Mouse (Mus musculus): Measurements from ENCODE around the gene Trappc12. TPM values are rescaled to one million over a fixed set of nuclear protein-coding genes. Genes with fewer than 3 reads are reported as not detected.
"Not testable (repeated sequence)": the region's sequence is repeated elsewhere in the genome, so short reads cannot be mapped to it uniquely, and the experiment has no call there.

Trappc12 gene
- polyA plus RNA-seq, 1 experiment, result 20.6 TPM

GRCm38 (mm10) chr12:28735293-28735692 is 15.0 kb downstream of the Trappc12 start:
- no peak for TF ChIP-seq POLR2A (IDR thresholded peaks at IDR 0.05; ENCODE audit: low read depth, low read length)
- TF ChIP-seq CTCF (IDR thresholded peaks at IDR 0.05; ENCODE audit: borderline replicate concordance, insufficient read depth, low read length), result no peak
- H3K4me1 ChIP-seq (ENCODE audit: control insufficient read depth, insufficient read depth, low read length), result no peaks in the 10 kb centered on the region

DNA sequence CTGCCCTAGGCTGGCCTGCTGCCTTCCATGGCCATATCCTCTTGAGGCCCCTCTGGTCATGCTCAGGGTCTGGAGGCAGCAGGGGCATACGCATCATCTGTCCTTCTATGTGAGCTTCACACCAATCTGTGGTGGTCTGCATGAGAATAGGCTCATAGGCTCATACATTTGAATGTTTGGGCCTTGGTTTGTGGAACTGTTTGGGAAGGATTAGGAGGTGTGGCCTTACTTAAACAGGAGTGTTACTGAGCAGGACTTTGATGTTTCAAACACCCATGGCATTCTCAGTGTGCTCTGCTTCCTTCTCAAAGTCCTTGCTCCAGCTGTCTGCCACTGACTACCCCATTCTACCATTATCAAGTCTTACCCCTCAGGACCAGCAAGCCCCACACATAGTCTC is 16.0 kb downstream of the Trappc12 start:
- H3K4me3 ChIP-seq (ENCODE audit: insufficient read depth, low read length), result no peak overlapping the region
- TF ChIP-seq POLR2A (IDR thresholded peaks at IDR 0.05; ENCODE audit: low read depth, low read length), result no peak
- no peak for TF ChIP-seq CTCF (IDR thresholded peaks at IDR 0.05; ENCODE audit: borderline replicate concordance, insufficient read depth, low read length)
- no peaks in the 10 kb centered on the region for H3K4me1 ChIP-seq (ENCODE audit: control insufficient read depth, insufficient read depth, low read length)
- no peak overlapping the region for H3K27ac ChIP-seq (ENCODE audit: insufficient read depth, low read length)

More at GRCm38 (mm10) chr12:28735293-28735692, 15.0 kb downstream of the Trappc12 start:
- Histone ChIP-seq H3K4me3 (ENCODE audit: insufficient read depth, low read length) (no peak overlapping the region), H3K27ac (ENCODE audit: insufficient read depth, low read length) (no peak overlapping the region)

DNA sequence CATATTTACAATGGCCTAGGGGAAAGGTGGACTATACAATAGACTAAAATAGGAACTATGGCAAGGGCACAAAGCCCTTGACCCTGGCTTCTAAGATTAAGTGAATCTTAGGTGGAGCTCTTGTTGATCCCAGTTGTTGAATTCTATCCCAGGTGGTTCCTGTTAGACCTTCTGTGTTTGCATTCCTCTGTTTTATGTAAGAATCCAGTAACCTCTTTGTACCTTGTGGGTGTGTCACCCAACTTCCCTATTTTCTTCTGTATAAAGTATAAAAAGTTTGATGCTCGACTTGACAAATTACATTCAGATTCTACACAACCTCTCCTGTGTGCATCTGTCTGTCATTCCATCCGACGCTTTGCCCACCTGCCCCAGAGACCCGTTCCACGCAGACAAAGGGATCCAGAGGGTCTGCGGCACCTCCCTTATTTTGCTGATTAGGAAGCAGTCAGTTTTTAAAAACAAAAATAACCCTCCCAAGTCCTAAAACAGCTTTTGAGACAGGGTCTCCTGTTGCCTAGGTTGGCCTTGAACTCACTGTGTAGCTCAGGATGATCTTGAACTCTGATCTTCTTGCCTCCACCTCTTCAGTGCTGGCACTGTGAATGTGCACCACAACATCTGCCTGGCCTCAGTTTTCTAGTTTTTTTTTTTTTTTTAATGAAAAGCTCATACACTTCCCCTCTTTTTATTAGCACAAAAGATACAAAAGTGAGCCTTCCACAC is 16.6 kb downstream of the Trappc12 start:
- H3K4me3 ChIP-seq (ENCODE audit: insufficient read depth, low read length); H3K4me1 ChIP-seq (ENCODE audit: control insufficient read depth, insufficient read depth, low read length); H3K27ac ChIP-seq (ENCODE audit: insufficient read depth, low read length): not testable (repeated sequence)

DNA sequence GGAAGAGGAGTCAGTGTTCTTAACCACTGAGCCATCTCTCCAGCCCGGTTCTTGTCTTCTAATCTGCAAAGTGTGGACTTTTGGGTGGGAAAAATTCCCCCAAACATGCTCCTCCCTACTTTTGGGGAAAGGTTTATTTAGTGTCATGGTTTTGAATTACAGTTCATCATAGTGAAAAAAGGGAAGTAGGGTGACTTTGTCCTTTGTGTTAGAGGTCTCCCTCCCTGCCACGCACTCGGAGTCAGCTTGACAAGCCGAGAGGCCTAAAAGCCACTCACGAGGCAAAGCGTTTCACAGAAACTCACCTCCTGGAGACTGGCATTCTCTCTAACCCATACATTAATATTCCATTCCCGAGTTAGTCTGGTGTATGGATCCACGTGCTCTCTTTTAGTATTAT is 17.6 kb downstream of the Trappc12 start:
- Histone ChIP-seq H3K27ac (ENCODE audit: insufficient read depth, low read length) (no peak overlapping the region), H3K4me3 (ENCODE audit: insufficient read depth, low read length) (no peak overlapping the region), H3K4me1 (ENCODE audit: control insufficient read depth, insufficient read depth, low read length) (no peaks in the 10 kb centered on the region)
- no peak for TF ChIP-seq POLR2A (IDR thresholded peaks at IDR 0.05; ENCODE audit: low read depth, low read length)
- no peak for TF ChIP-seq CTCF (IDR thresholded peaks at IDR 0.05; ENCODE audit: borderline replicate concordance, insufficient read depth, low read length)

DNA sequence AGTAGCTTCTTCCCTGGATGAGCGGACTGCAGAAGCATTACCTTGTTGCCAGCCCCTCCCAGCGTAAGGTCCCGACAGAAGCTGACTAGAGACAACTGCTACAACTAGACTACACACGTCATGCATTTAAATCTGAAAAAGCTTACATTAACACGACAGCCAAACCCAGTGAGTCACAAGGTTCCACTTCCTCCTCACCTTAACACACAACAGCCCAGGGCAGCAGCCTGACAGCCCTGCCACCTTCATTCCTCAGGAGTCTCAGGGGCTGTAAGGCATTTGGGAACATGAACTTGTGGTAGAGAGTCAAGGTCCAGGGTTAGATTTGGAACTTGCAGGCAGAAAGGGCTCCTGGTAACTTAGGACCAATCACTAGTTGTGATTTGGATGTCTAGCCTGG is 23.2 kb downstream of the Trappc12 start:
- no peaks in the 10 kb centered on the region for H3K4me1 ChIP-seq (ENCODE audit: control insufficient read depth, insufficient read depth, low read length)
- H3K4me3 ChIP-seq (ENCODE audit: insufficient read depth, low read length), result no peak overlapping the region
- H3K27ac ChIP-seq (ENCODE audit: insufficient read depth, low read length), result no peak overlapping the region
- TF ChIP-seq CTCF (IDR thresholded peaks at IDR 0.05; ENCODE audit: borderline replicate concordance, insufficient read depth, low read length) (no peak), POLR2A (IDR thresholded peaks at IDR 0.05; ENCODE audit: low read depth, low read length) (no peak)

- Histone ChIP-seq H3K4me3 (ENCODE audit: insufficient read depth, low read length) (no peak overlapping the region), H3K27ac (ENCODE audit: insufficient read depth, low read length) (no peak overlapping the region), H3K4me1 (ENCODE audit: control insufficient read depth, insufficient read depth, low read length) (no peaks in the 10 kb centered on the region)
- no peak for TF ChIP-seq POLR2A (IDR thresholded peaks at IDR 0.05; ENCODE audit: low read depth, low read length)
- TF ChIP-seq CTCF (IDR thresholded peaks at IDR 0.05; ENCODE audit: borderline replicate concordance, insufficient read depth, low read length), result no peak
These were observed 24.1 kb downstream of the Trappc12 start for GRCm38 (mm10) chr12:28726204-28726603.

GRCm38 (mm10) chr12:28724366-28724765 is 25.9 kb downstream of the Trappc12 start:
- H3K4me3 ChIP-seq (ENCODE audit: insufficient read depth, low read length), result no peak overlapping the region
- TF ChIP-seq POLR2A (IDR thresholded peaks at IDR 0.05; ENCODE audit: low read depth, low read length) (no peak), CTCF (IDR thresholded peaks at IDR 0.05; ENCODE audit: borderline replicate concordance, insufficient read depth, low read length) (no peak)
- no peaks in the 10 kb centered on the region for H3K4me1 ChIP-seq (ENCODE audit: control insufficient read depth, insufficient read depth, low read length)
- H3K27ac ChIP-seq (ENCODE audit: insufficient read depth, low read length), result no peak overlapping the region

DNA sequence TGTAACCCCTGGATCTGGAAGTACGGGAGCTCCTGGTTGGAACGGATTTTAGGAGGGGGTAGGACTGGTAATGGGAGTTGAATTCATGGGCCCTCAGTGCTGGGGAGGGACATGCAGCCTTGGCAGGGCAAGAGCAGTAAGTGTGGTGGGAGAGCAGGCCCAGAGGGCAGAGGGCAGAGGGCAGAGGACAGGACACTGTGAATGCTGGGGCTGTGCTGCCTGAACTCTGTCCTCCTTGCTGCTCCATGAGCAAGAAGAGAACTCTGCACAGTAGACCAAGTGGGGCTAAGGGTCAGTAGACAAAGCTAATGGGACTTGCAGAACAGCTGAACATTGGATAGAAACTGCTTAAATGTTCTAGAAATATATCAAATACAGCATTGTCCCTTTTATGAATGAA is 32.2 kb downstream of the Trappc12 start:
- Histone ChIP-seq H3K4me1 (ENCODE audit: control insufficient read depth, insufficient read depth, low read length) (no peaks in the 10 kb centered on the region), H3K4me3 (ENCODE audit: insufficient read depth, low read length) (no peak overlapping the region), H3K27ac (ENCODE audit: insufficient read depth, low read length) (no peak overlapping the region)
- no peak for TF ChIP-seq POLR2A (IDR thresholded peaks at IDR 0.05; ENCODE audit: low read depth, low read length)
- no peak for TF ChIP-seq CTCF (IDR thresholded peaks at IDR 0.05; ENCODE audit: borderline replicate concordance, insufficient read depth, low read length)

GRCm38 (mm10) chr12:28717066-28717465 is 33.2 kb downstream of the Trappc12 start:
- TF ChIP-seq POLR2A (IDR thresholded peaks at IDR 0.05; ENCODE audit: low read depth, low read length), result no peak
- H3K4me1 ChIP-seq (ENCODE audit: control insufficient read depth, insufficient read depth, low read length), result no peaks in the 10 kb centered on the region
- no peak overlapping the region for H3K27ac ChIP-seq (ENCODE audit: insufficient read depth, low read length)
- H3K4me3 ChIP-seq (ENCODE audit: insufficient read depth, low read length), result no peak overlapping the region

GRCm38 (mm10) chr12:28714822-28715632 is 35.2 kb downstream of the Trappc12 start:
- Histone ChIP-seq H3K4me3 (ENCODE audit: insufficient read depth, low read length) (no peak overlapping the region), H3K4me1 (ENCODE audit: control insufficient read depth, insufficient read depth, low read length) (no peaks in the 10 kb centered on the region), H3K27ac (ENCODE audit: insufficient read depth, low read length) (no peak overlapping the region)
- TF ChIP-seq CTCF (IDR thresholded peaks at IDR 0.05; ENCODE audit: borderline replicate concordance, insufficient read depth, low read length), result no peak
- no peak for TF ChIP-seq POLR2A (IDR thresholded peaks at IDR 0.05; ENCODE audit: low read depth, low read length)
